Mouse (Mus musculus): ENCODE data around the gene Susd3.

- TF ChIP-seq POLR2A (IDR thresholded peaks at IDR 0.05; ENCODE audit: extremely low read depth, insufficient read depth, low read length): no peak
- no peak for TF ChIP-seq CTCF (IDR thresholded peaks at IDR 0.05; ENCODE audit: extremely low read depth, insufficient read depth, low read length)
Observed at GRCm38 (mm10) chr13:49220912-49221311, 27.6 kb downstream of the Susd3 start.

Data from cortical plate, adult 2 months (tissue).